Mouse (Mus musculus) right cerebral cortex, postnatal 36 days (tissue): ENCODE measurements at regions not wholly inside any gene's neighbourhood (a gene's known extent, or its start where the extent isn't known, plus 50 kb on each side); places are given as distances from the start of the nearest gene placed in this dataset.

Experiments
- DNase-seq, 2 experiments: peaks; one replicate each; pipeline ENCODE4 v3.0.0; 2022; ENCODE audit warnings: low spot score in 2 of 2, mixed read lengths in 1 of 2

DNA sequence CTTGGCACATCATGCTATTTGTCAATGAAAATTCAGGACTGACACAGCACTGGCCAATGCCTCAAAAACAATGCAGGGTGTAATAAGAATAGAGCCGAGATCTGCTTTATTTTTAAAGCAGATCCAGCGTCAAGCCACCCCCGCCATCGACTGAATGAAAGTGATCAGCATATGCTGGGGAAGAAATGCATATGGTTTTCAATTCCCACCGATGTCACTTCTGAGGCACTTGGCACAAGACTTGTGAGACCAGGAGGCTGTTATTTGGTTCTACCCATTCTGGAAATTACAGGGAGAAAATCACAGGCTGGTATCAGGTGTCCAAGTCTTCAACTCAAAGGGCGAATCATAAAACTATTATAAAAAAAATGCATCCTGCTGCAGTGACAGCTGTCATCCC, 689.3 kb upstream of the Pou3f3 start:
- DNase-seq, result peak in 1 of 2 experiments; percentile 19

DNA sequence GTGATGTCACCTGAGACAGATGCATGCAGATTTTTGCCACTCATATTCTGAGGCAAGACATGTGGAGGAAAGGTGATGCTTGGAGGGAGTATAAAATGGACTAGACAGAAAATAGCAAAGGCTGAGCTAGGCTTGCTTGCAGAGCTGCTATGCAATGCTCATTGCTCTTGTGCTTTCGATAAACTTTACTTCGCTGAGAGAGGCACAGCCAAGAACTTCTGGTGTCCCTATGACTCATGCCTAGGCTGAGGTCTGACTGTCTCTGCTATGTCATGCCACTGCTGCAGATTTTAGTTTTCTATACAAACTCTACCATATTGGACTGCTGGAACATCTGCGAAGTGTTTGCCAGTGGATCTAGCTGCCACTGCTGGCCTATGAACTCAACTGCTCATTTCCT, 687.5 kb upstream of the Pou3f3 start:
- no peak for DNase-seq

DNA sequence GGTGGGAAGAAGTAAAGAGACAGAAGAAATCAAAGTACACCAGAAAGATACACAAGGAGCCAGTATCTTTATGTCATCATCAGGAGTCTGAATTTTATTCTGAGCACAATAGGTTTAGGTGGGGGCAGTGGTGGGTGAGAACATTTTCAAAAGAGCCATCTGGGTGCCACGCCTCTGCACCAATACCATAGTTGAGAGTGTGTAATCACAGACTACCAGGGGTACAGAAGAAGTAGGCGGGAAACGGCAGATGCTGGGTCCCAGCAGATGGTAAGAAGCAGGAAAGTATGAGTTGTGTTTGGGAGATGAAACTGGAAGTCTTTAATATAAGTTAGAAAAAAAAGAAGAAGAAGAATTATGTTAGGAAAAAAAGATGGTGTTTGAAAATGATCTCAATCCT, 682.7 kb upstream of the Pou3f3 start:
- DNase-seq, result peak; percentile 81 to 86

DNA sequence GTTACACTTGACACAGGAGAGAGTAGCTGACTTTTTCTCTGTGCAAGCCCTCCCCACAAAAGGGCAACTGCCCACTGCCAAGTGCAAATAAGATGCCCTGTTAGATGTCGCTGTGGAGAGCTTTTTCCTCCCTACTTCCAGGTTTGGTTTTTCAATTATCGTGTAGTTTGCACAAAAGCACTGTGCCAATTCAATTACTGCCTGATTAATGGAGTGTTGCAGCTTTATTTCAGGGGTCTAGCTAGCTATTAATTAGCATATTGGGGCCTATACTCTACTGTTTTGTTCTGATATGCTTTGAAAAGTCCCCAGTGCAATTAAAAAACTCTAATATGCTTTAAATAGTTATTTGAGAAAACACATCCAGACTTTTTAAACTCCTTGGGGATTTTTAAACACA, 676.6 kb upstream of the Pou3f3 start:
- DNase-seq, result no peak

DNA sequence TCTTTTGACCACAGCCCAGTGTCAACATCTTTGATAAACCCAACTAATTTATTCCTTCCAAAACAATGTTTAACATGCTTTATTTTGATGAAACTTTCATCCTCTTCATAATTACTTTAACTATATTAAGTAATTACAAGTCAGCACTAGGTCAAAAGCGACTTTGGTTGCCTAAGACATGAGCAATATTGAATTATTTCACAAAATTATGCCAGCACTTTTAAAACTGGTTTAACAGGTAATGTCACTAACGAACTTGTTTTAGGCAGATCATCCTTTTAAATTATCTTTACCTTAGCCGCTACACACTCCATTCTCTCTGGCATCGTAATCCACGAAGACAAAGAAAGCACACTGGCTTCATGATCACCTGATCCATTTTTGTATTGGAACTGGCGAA, 669.8 kb upstream of the Pou3f3 start:
- no peak for DNase-seq

DNA sequence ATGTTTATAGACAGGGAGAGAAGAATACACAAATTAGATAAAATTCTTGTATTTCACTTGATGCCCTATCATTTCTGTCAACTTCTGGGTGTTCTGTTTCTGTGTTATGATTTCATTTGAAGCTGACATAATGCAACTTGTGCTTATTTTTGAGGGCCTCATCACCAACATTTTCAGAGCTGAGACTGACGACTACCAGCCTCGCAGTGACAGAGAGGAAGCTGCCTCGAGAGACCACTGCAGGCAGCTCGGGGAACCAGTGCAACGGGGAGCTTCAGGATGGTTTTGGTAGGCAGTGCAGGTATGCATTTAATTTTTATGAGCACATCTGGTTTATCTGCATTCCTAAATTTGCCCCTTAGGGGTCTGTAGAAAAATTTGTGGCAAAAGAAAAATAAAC, 669.1 kb upstream of the Pou3f3 start:
- no peak for DNase-seq

DNA sequence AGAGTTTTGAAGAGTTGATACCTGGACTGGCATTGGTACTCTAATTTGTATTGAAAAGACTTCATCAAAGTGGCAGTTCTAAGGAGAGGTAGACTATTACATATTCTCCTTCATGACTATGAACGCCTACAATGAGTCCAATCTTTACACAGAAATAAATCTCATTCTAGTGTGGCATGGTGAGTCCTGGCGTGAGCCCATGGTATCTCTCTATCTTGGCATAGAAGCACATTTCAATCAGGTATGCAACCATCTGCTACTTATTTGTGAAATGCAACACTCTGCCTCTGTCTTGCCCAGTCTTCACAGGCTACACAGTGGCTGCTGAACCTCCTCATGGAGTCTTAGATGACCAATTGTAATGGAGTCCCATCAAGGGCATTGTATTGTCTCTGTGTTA, 661.8 kb upstream of the Pou3f3 start:
- DNase-seq, result no peak

DNA sequence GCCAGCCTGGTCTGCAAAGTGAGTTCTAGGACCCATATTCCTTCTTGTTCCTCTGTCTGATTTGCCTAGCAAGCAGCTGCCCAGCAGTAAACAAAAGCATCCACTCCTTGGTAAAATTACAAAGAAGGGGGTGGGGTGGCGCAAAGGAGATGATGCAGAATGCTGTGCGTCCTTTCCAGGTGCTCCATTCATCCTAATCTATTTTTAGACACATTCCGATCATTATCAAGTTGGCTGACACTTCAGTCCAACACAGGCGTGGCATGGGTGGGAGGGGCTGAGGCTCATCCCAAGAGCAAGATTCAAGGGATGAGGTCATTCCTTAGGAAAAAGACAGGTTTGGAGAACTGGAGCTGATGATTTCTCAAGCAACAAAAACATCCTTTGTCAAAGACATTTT, 660.2 kb upstream of the Pou3f3 start:
- DNase-seq, result no peak

DNA sequence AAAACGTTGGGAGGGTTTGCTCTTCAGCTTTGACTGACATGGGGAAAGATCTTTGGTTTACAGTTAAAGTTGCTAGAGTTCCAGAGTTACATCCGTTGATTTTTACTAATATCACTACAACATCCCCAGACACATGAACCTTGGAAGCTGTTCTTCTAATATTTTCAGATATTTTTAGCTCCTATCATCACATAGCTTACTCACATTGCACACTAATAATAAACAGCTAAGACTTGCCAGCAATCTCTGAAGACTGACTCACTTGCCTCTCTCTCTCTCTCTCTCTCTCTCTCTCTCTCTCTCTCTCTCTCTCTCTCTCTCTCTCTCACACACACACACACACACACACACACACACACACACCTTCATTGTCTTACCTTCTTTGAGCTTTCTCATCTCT, 654.0 kb upstream of the Pou3f3 start:
- no peak for DNase-seq

DNA sequence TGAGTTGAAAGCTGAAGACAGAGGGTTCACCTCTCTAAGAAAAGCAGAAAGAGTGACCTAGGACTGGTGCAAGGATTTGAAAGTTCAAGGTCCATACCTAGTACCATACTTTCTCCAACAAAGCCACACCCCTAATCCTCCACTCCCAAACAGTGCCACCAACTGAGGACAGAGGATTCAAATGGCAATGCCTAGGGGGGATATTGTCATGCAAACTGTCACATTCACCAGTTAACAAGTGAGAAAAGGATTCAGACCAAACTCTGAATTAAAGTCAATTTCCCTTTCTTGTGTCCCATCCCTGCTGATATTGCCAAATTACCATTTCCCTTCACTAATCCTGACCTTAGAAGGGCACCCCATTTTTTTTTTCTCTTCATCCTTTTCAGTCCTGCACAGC, 637.1 kb upstream of the Pou3f3 start:
- DNase-seq, result no peak

DNA sequence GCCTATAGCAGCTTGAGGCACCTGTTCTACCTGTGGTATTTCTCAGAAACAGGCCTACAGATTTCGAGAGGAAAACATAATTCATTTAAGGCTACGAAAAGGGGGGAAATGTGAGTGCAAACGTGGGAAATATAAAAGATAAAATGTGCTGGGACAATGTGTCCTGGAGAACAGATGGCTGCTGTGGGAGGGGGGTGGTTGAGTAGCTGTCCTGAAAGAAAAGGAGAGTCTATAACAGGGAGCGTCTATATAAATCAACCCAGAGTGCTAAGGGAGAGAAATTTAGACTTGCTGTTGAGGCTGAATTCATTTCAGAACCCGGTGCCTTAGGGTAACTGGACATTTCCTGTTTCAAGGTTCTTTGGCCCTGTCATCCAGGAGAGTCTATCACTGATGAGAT, 625.5 kb upstream of the Pou3f3 start:
- peak; percentile 36 to 62 for DNase-seq

DNA sequence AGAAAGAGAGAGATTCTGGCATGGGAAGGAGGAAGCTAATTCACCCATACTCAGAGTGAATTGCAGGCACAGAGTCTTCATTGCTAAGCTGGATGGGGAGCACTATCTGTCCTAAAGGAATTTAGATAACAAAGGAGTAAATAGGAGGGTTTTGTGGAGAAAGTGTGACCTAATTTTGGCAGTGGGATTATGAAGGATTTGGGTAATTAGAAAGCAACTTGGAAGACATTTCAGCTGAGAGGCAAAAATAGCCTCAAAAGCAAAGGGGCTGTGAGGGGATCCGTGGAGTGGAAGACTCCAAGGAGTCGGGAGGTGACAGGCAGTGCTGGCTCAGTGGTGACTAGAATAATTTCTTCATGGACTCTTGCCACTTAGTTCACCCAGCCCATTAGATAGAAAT, 599.5 kb upstream of the Pou3f3 start:
- no peak for DNase-seq

DNA sequence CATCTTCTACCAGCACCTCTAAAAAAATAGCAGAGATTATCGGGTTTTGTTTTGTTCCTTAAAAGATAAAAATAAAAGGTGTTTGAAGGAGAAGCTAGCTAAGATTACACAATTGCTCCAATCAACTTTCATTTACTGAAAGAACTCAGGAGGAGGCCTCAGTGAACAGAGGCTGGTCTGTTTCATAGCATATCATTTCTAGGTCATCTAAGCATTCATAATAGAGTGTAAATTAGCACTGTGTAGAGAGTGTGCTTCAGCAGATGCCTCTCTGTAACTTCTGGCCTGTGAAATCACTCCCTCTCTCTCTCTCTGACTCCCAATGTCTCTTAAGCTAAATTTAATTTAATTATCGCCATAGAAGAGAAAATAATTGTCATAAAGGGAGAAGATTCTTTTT, 597.0 kb upstream of the Pou3f3 start:
- no peak for DNase-seq

DNA sequence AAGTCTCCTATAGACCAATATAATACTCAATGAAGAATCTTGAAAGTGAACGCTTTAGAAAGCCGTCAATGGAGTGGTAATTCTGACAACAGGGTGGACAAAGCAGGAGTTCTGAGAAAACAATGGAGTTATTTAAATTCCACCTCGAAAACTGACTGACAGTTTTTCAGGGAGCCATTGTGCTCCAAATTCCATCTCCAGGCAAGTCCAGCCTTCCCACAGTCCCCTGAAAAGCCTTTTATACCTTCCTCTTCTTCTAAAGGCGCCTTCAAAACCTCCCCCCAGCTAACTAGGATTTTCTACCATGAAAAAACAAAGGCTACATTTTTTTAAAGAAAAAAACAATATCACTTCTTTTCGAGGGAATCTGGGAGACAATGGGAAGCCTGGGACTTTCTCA, 588.0 kb upstream of the Pou3f3 start:
- no peak for DNase-seq

DNA sequence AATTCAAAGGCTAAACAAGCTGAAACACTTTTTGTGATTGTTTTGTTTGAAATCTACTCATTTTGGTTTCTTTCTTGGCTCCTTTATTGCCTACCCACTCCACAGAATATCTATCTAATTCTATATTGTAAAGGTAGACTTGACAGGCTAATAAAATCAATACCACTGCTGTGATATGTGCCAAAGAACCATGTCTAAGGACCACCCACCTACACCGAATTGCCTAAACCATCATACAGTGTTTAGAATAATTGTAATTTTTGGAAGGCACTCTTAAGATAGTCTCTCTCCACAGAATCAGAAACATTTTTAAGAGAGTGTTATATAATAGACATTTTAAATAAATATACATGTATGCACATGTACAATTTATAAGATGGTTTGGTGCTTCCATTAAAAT, 587.6 kb upstream of the Pou3f3 start:
- DNase-seq, result no peak

DNA sequence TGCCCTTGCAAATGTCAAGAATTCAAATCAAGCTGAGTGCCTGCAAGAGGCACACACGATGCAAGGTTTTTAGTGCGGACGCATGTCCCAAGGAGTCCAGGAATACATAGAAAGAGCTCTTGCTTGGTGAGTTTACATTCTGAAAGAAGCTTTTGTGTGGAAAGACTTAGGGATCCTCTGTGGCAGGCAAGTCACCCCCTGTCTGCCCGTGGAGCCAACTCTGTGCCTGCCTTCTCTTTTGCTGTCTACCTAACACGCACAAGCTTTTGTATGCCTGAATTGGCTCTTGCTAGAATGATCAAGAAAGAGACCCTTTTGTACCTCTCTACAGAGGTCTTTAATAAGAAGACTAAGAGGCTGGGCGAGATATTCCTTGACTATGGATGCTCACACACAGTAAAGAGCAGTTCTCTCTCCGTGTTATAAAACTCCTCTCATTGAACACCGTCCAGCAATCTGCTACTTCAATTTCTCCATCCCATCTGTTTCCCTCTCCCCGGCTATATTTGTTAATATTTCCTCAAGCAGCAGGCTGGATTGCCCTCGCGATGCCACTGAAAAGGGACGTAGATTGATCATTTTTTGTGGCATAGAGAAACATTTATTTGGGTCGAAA, 543.3 kb upstream of the Pou3f3 start:
- DNase-seq, result no peak

DNA sequence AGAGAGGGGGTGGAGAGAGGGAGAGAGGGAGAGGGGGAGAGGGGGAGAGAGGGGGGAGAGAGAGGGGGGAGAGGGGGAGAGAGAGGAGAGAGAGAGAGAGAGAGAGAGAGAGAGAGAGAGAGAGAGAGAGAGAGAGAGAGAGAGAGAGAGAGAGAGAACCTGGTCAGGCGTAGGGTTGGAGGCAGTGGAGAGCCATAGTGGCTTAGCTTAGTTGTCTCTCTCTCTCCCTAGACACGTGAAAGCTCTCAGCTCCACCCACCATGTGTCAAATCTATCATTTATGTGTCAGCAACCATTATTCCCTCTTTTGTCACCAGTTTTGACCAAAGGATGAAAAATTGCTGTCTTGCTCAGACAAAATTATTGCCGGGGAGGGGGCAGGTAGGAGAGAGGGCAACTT, 542.7 kb upstream of the Pou3f3 start:
- no peak for DNase-seq

DNA sequence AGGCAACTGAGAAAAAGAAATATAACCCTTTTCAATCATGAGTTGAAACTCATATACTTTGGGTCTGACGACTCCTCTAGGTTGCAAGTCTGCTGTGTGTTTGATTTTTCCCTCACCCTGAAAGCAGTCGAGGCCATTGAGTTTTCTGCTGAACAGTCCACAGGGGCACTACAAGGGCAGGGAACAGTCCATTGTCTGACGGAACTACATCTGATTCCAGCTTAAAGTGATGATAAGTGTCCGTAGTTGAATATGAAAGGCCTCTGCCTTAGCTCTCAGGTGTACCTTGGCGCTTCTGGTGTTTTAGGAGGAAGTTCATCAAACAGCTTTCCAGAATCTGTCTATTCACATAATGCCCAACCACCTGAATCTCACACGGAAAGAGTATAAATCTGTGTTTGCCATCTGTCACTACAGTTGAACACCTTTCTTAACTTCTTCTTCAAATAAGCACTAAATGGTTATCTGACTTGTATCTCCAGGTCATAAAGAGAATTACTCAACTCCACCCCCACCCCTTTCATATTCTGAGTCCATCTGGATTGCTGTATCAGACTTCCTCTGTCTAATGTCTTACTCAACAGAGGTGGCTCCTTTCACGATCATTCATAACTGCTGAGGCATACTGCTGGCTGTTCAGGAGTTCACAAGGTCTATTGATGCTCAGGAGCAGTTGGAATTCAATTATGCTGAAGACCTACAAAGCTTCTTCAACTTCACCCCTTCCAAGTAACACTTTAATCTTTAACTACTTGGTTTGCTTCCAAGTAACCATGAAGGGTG, 527.6 kb upstream of the Pou3f3 start:
- DNase-seq, result no peak

DNA sequence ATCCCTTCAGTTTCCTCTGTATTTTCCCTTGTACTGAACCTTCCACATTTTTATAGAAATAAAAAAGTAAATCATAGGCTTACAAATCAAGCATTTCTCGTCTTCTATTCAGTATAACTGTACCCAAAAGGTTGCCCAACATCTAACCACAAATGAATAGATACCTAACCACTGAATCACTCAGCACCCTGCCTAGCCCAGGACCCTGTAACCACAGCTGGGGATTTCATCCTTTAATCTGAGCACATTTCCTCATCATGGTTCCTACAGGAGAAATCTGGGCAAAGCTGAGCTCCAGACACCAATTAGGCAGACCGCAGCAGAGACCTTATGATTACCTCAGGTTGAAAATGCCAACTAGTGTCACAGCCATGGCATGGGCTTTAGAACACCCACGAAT, 526.1 kb upstream of the Pou3f3 start:
- no peak for DNase-seq

DNA sequence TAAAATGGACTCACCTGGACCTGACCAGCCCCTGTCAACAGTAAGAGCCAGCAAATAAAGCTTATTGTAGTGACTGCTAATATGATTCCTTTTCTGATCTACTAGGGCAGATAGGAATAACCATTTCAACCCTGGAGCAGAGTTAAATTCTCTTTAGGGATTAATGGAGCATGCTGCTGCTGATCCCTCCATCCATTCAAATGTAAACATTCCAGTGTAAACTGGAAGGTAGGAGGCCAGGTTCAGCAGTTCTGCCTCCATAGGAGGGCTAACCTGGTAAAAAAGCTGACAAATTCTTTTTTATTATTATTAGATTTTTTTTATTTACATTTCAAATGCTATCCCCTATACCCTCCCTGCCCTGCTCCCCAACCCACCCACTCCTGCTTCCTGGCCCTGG, 509.3 kb upstream of the Pou3f3 start:
- DNase-seq, result no peak

DNA sequence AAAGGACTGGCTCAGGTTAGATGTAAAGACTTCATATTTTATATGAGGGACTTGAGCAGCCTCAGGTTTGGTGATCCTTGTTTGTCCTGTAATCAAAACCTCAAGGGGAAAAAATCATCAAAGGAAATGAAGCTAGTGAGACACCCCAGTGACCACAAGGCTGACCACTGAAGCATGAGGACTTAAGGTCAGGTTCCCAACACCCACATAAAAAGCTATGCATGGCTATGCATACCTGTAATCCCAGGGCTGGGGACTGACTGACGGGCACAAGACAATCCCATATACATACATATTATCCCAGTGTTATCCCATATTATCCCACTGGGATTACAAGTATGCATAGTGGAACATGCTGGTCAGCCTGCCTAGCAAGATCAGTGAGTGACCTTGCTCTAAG, 467.5 kb upstream of the Pou3f3 start:
- no peak for DNase-seq

DNA sequence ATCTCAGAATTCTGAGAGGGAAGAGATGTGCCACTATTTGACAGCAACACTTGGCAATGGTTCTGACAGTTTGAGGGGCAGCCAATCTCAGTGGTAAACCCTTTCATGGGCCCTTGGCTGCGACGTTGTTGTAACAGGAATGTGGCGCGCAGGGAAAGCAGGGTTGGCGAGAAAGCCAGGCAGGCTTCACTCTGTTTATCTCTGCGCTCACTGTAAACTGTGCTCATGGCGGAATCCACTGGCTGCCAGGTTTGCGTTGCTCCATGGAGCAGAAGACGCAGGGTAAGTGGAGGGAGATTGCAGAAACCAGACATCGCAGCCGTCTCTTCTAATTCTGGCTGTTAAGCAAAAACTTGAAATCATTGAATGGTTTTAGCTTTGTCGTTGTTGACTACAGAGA, 465.9 kb upstream of the Pou3f3 start:
- no peak for DNase-seq

DNA sequence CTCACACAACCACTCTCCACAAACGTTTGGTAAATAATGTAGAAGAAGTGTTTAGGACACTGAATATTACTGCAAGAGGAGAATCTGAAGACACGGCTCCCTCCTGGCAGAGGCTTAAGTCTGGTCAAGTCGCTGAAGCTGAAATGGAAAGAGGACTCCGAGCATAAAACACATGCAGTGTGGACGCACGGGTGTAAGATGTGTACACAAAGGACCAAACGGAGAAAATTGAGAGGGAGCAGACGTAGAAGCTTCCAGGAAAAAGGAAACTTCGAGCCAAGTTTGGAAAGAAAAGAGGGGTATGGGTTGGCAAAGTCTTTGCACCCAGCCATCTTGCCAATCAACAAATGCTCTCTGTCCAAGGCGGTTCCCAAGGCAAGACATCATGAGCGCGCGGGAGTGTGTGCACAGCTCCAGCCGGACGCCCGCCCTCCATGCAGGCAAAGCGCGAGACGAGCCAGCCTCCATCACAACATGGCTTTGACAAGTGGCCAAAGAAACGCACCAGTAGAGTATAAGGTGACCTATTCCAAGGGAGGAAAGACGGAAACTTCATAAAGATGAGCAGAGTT, 465.0 kb upstream of the Pou3f3 start:
- no peak for DNase-seq

DNA sequence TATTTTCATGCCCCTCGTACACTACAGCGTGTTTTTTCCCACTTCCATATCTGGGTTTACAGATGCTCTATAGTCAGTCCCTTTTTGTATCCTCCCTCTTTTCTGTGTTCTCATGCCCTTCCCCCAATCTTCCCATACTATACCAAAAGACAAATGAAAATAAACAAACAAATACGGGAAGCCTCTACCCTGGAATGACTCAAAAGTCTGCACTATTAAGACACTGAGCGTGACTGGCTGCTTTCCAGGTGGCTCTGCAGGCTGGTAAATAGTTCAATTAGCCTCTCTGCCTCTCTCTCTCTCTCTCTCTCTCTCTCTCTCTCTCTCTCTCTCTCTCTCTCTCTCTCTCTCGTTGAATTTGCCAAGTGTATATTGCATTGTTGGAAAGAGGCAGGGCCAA, 464.5 kb upstream of the Pou3f3 start:
- DNase-seq, result no peak
